Mouse (Mus musculus) CH12.LX (cell line): ENCODE data around the gene E030018B13Rik.

Experiments used
- BHLHE40 ChIP-seq: IDR thresholded peaks from 2 replicates; pipeline ENCODE4 v1.6.1; 2011; ENCODE audit warnings: mild to moderate bottlenecking, low read depth, low read length, improper control_type of control experiment
- CTCF ChIP-seq, 2 experiments: IDR thresholded peaks in 1 of 2; conservative IDR thresholded peaks in 1 of 2; 2 replicates each; pipeline ENCODE4 v1.5.1; 2011 to 2012; ENCODE audit warnings: low read depth in 2 of 2, low read length in 2 of 2, improper control_type of control experiment in 1 of 2, inconsistent platforms in 1 of 2, mild to moderate bottlenecking in 1 of 2, moderate library complexity in 1 of 2
- GABPA ChIP-seq: IDR thresholded peaks from 2 replicates; pipeline ENCODE4 v1.6.1; 2012; ENCODE audit warnings: low read depth, low read length, improper control_type of control experiment, inconsistent platforms; ENCODE audit not compliant: insufficient replicate concordance
- MAX ChIP-seq: IDR thresholded peaks from 2 replicates; pipeline ENCODE4 v1.6.1; 2011; ENCODE audit warnings: low read length, improper control_type of control experiment
- MYC ChIP-seq: IDR thresholded peaks from 2 replicates; pipeline ENCODE4 v1.6.1; 2011; ENCODE audit warnings: low read depth, mild to moderate bottlenecking, improper control_type of control experiment, low read length
- PAX5 ChIP-seq: IDR thresholded peaks from 2 replicates; pipeline ENCODE4 v1.6.1; 2012; ENCODE audit warnings: low read length, inconsistent platforms, mixed read lengths
- POLR2A ChIP-seq: IDR thresholded peaks from 2 replicates; pipeline ENCODE4 v1.6.1; 2011; ENCODE audit warnings: low read depth, mild to moderate bottlenecking, improper control_type of control experiment, low read length
- RAD21 ChIP-seq: IDR thresholded peaks from 2 replicates; pipeline ENCODE4 v1.6.1; 2011; ENCODE audit warnings: low read depth, mild to moderate bottlenecking, low read length, improper control_type of control experiment, moderate library complexity
- SIN3A ChIP-seq: IDR thresholded peaks from 2 replicates; pipeline ENCODE4 v1.6.1; 2012; ENCODE audit warnings: low read length, improper control_type of control experiment, inconsistent platforms
- TBP ChIP-seq: conservative IDR thresholded peaks from 2 replicates; pipeline ENCODE4 v1.6.1; 2011; ENCODE audit warnings: low read depth, low read length, improper control_type of control experiment
- ZC3H11A ChIP-seq: IDR thresholded peaks from 2 replicates; pipeline ENCODE4 v1.6.1; 2012; ENCODE audit warnings: low read depth, mild to moderate bottlenecking, inconsistent platforms, low read length, improper control_type of control experiment
- ZNF384 ChIP-seq: IDR thresholded peaks from 2 replicates; pipeline ENCODE4 v1.6.1; 2012; ENCODE audit warnings: low read depth, low read length, improper control_type of control experiment, inconsistent platforms

GRCm38 (mm10) chr7:63891488-63892075 lies 25.1 kb upstream of the E030018B13Rik start:
- no peak for TF ChIP-seq GABPA
- TF ChIP-seq PAX5: no peak
- TF ChIP-seq TBP: no peak
- no peak for TF ChIP-seq MYC
- no peak for TF ChIP-seq SIN3A
- TF ChIP-seq ZC3H11A: no peak
- no peak for TF ChIP-seq CTCF (conservative IDR thresholded peaks at IDR 0.05 in 1 of 2, IDR thresholded peaks at IDR 0.05 in 1 of 2; ENCODE audit: low read depth in 2 of 2, low read length in 2 of 2)
- no peak for TF ChIP-seq ZNF384
- TF ChIP-seq RAD21: no peak
- TF ChIP-seq MAX: no peak
- TF ChIP-seq POLR2A: no peak
- TF ChIP-seq BHLHE40: no peak
